ENCODE assay signal across 29 mouse cellular contexts in the genomic region with DNA sequence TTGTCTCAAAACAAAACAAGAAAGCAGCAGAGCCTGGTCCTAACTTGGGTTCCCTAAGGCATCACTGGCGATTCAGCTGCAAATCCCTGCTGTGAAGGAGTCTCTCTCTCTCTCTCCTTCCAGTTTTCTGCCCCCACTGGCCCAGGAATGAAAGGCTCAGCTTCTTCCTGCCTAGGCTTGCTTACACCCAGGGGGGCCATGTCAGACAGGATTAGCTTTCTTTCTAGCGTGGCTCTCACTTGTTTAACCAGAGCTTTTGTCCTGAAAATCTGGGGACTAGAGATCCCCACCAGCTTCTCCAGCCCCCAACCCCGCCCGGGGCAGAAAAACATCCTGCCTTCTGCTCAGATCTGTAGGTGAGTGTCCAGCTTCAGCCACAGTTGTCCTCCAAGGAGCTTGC. TPM values are rescaled to one million over a fixed set of nuclear protein-coding genes. Genes with fewer than 3 reads are reported as not detected.
DNase-seq lines count a peak whose midpoint lies in the region; ATAC-seq and TF ChIP-seq lines count a peak whose summit lies in the region.
"Had no signal": no experiment of that assay in that cellular context is flagged by ENCODE, and none has a peak within 500 bp of the region (broad histone marks: within the 10 kb centered on the region; RNA-seq: fewer than 3 reads in every experiment).

No protein-coding gene starts in this region.

- H3K27ac ChIP-seq in midbrain, embryonic 10.5 days (replicated peaks), result no peak overlapping the region
- no peak overlapping the region for H3K27ac ChIP-seq in midbrain, postnatal 0 days (ENCODE audit: low read depth, low read length)
- H3K27ac ChIP-seq in stomach, embryonic 16.5 days (ENCODE audit: low read length), result peak overlapping the region; percentile 45; the same call in 1 of the 2 replicates
- no peak overlapping the region for H3K27ac ChIP-seq in stomach, postnatal 0 days (replicated peaks)
- H3K27ac ChIP-seq in embryonic facial prominence, embryonic 11.5 days (replicated peaks; ENCODE audit: low read depth, low read length), result no peak overlapping the region
- H3K27ac ChIP-seq in lung, postnatal 0 days (ENCODE audit: low read length), result no peak overlapping the region
- H3K27ac ChIP-seq: embryonic facial prominence, embryonic 13.5 days; forebrain, embryonic 15.5 days; heart, embryonic 10.5 days; heart, embryonic 15.5 days; hindbrain, embryonic 13.5 days; hindbrain, postnatal 0 days had no signal

- 4% methylated on average over 4 of the region's 4 CpGs for WGBS in midbrain, embryonic 10.5 days
- WGBS in midbrain, postnatal 0 days, result 7% methylated on average over 4 of the region's 4 CpGs
- 36% methylated on average over 4 of the region's 4 CpGs for WGBS in stomach, embryonic 16.5 days
- 35% methylated on average over 4 of the region's 4 CpGs for WGBS in stomach, postnatal 0 days
- WGBS in embryonic facial prominence, embryonic 11.5 days, result 8% methylated on average over 4 of the region's 4 CpGs
- WGBS in lung, postnatal 0 days, result 28% methylated on average over 4 of the region's 4 CpGs

- peak; percentile 28 for DNase-seq in midbrain, embryonic 10.5 days (ENCODE audit: low spot score)
- no peak for DNase-seq in midbrain, postnatal 0 days (ENCODE audit: low spot score)
- no peak for DNase-seq in stomach, postnatal 0 days (ENCODE audit: low spot score)
- DNase-seq in embryonic facial prominence, embryonic 11.5 days (ENCODE audit: low spot score), result peak; percentile 45
- no peak for DNase-seq in cerebellum, adult 9-10 months
- no peak for DNase-seq in lung, postnatal 0 days (ENCODE audit: low spot score)
- DNase-seq: adrenal gland, adult 8-10 months; adrenal gland, postnatal 36 days; cerebellum, adult 11-12 months; cerebellum, adult 9-11 months; cerebellum, postnatal 36 days; gastrocnemius, postnatal 10 days; heart, adult 18-20 months; heart, postnatal 14 days had no signal

- H3K4me1 ChIP-seq in midbrain, embryonic 10.5 days, result peaks cover 10% of the 10 kb centered on the region
- H3K4me1 ChIP-seq in midbrain, postnatal 0 days (ENCODE audit: insufficient read depth, low read length), result no peaks in the 10 kb centered on the region
- no peaks in the 10 kb centered on the region for H3K4me1 ChIP-seq in stomach, embryonic 16.5 days (ENCODE audit: control insufficient read depth, insufficient read depth, low read length)
- H3K4me1 ChIP-seq in stomach, postnatal 0 days (replicated peaks; ENCODE audit: control insufficient read depth, insufficient read depth), result no peaks in the 10 kb centered on the region
- no peaks in the 10 kb centered on the region for H3K4me1 ChIP-seq in embryonic facial prominence, embryonic 11.5 days (ENCODE audit: control insufficient read depth, insufficient read depth, low read length)
- H3K4me1 ChIP-seq in lung, postnatal 0 days (ENCODE audit: insufficient read depth, low read depth, low read length), result no peaks in the 10 kb centered on the region

- no peak for TF ChIP-seq EP300 in stomach, postnatal 0 days (optimal IDR thresholded peaks at IDR 0.05)
- TF ChIP-seq EP300 in lung, postnatal 0 days (IDR thresholded peaks at IDR 0.05), result no peak

- peaks cover 11% of the 10 kb centered on the region for H3K27me3 ChIP-seq in midbrain, embryonic 10.5 days (ENCODE audit: low read depth, poor library complexity, severe bottlenecking)
- H3K27me3 ChIP-seq in midbrain, postnatal 0 days (ENCODE audit: insufficient read depth, low read length), result no peaks in the 10 kb centered on the region
- H3K27me3 ChIP-seq in stomach, embryonic 16.5 days (ENCODE audit: control insufficient read depth, insufficient read depth, low read length), result no peaks in the 10 kb centered on the region
- H3K27me3 ChIP-seq in stomach, postnatal 0 days (ENCODE audit: control insufficient read depth, insufficient read depth, low read length), result no peaks in the 10 kb centered on the region
- no peaks in the 10 kb centered on the region for H3K27me3 ChIP-seq in embryonic facial prominence, embryonic 11.5 days (ENCODE audit: control insufficient read depth, insufficient read depth, low read length)
- H3K27me3 ChIP-seq in lung, postnatal 0 days (replicated peaks; ENCODE audit: insufficient read depth, low read length), result no peaks in the 10 kb centered on the region
- H3K27me3 ChIP-seq: embryonic facial prominence, embryonic 13.5 days; forebrain, embryonic 15.5 days; hindbrain, embryonic 13.5 days had no signal

- H3K4me3 ChIP-seq in midbrain, embryonic 10.5 days, result no peak overlapping the region
- no peak overlapping the region for H3K4me3 ChIP-seq in midbrain, postnatal 0 days (ENCODE audit: low read depth, low read length)
- H3K4me3 ChIP-seq in stomach, embryonic 16.5 days (replicated peaks; ENCODE audit: low read length), result no peak overlapping the region
- H3K4me3 ChIP-seq in stomach, postnatal 0 days (ENCODE audit: low read depth, low read length), result no peak overlapping the region
- H3K4me3 ChIP-seq in embryonic facial prominence, embryonic 11.5 days (ENCODE audit: low read depth, low read length), result no peak overlapping the region
- no peak overlapping the region for H3K4me3 ChIP-seq in lung, postnatal 0 days (ENCODE audit: low read depth, low read length)
- H3K4me3 ChIP-seq: embryonic facial prominence, embryonic 13.5 days; erythroblast, embryonic 14.5 days; forebrain, embryonic 15.5 days; heart, embryonic 10.5 days; heart, embryonic 15.5 days; hindbrain, embryonic 13.5 days had no signal

- no peaks in the 10 kb centered on the region for H3K36me3 ChIP-seq in midbrain, embryonic 10.5 days
- no peaks in the 10 kb centered on the region for H3K36me3 ChIP-seq in midbrain, postnatal 0 days (ENCODE audit: insufficient read depth, low read length)
- no peaks in the 10 kb centered on the region for H3K36me3 ChIP-seq in stomach, embryonic 16.5 days (ENCODE audit: control insufficient read depth, insufficient read depth, low read length)
- H3K36me3 ChIP-seq in stomach, postnatal 0 days (ENCODE audit: control insufficient read depth, insufficient read depth, low read length), result no peaks in the 10 kb centered on the region
- no peaks in the 10 kb centered on the region for H3K36me3 ChIP-seq in embryonic facial prominence, embryonic 11.5 days (replicated peaks; ENCODE audit: control insufficient read depth, insufficient read depth, low read depth, low read length)
- H3K36me3 ChIP-seq in lung, postnatal 0 days (ENCODE audit: insufficient read depth, low read length), result no peaks in the 10 kb centered on the region
- H3K36me3 ChIP-seq: embryonic facial prominence, embryonic 13.5 days; forebrain, embryonic 15.5 days; heart, embryonic 10.5 days; heart, embryonic 15.5 days; hindbrain, embryonic 13.5 days had no signal

- TF ChIP-seq CTCF in midbrain, postnatal 0 days (IDR thresholded peaks at IDR 0.05), result no peak
- no peak for TF ChIP-seq CTCF in stomach, postnatal 0 days (IDR thresholded peaks at IDR 0.05; ENCODE audit: low read depth)
- TF ChIP-seq CTCF in lung, postnatal 0 days (IDR thresholded peaks at IDR 0.05), result no peak

- H3K9ac ChIP-seq in midbrain, postnatal 0 days (replicated peaks; ENCODE audit: low read length, poor library complexity, severe bottlenecking), result no peak overlapping the region
- H3K9ac ChIP-seq in stomach, embryonic 16.5 days (ENCODE audit: low read length), result peak overlapping the region; percentile 28; the same call in 1 of the 2 replicates
- H3K9ac ChIP-seq in stomach, postnatal 0 days (ENCODE audit: low read length), result no peak overlapping the region
- H3K9ac ChIP-seq in embryonic facial prominence, embryonic 11.5 days (replicated peaks; ENCODE audit: low read length), result no peak overlapping the region
- no peak overlapping the region for H3K9ac ChIP-seq in lung, postnatal 0 days (replicated peaks; ENCODE audit: low read depth)
- H3K9ac ChIP-seq: embryonic facial prominence, embryonic 13.5 days; forebrain, embryonic 15.5 days; heart, embryonic 15.5 days; hindbrain, embryonic 13.5 days had no signal

- no peak for ATAC-seq in midbrain, postnatal 0 days (ENCODE audit: low FRiP score)
- no peak for ATAC-seq in stomach, embryonic 16.5 days (ENCODE audit: insufficient read depth, low FRiP score)
- no peak for ATAC-seq in stomach, postnatal 0 days (ENCODE audit: low FRiP score, low TSS enrichment)
- ATAC-seq in embryonic facial prominence, embryonic 11.5 days (replicated peaks; ENCODE audit: insufficient number of reproducible peaks, low FRiP score, low TSS enrichment, low read depth), result no peak
- ATAC-seq in lung, postnatal 0 days, result no peak
- ATAC-seq: forebrain, embryonic 15.5 days; hindbrain, postnatal 0 days had no signal

- no peaks in the 10 kb centered on the region; the same call in 1 of the 2 replicates for H3K9me3 ChIP-seq in midbrain, embryonic 10.5 days (replicated peaks)
- H3K9me3 ChIP-seq in midbrain, postnatal 0 days (ENCODE audit: low read length), result no peaks in the 10 kb centered on the region
- H3K9me3 ChIP-seq in stomach, embryonic 16.5 days (replicated peaks; ENCODE audit: control insufficient read depth, low read length), result no peaks in the 10 kb centered on the region
- no peaks in the 10 kb centered on the region for H3K9me3 ChIP-seq in stomach, postnatal 0 days (ENCODE audit: control insufficient read depth, low read length)
- H3K9me3 ChIP-seq in embryonic facial prominence, embryonic 11.5 days (replicated peaks; ENCODE audit: control insufficient read depth, low read length), result no peaks in the 10 kb centered on the region
- no peaks in the 10 kb centered on the region for H3K9me3 ChIP-seq in lung, postnatal 0 days (ENCODE audit: low read length)
- H3K9me3 ChIP-seq: forebrain, embryonic 15.5 days; heart, embryonic 10.5 days; hindbrain, embryonic 13.5 days had no signal

- H3K4me2 ChIP-seq in midbrain, postnatal 0 days (ENCODE audit: low read depth, low read length, poor library complexity, severe bottlenecking), result no peak overlapping the region
- H3K4me2 ChIP-seq in stomach, embryonic 16.5 days (ENCODE audit: low read depth, low read length), result no peak overlapping the region
- H3K4me2 ChIP-seq in stomach, postnatal 0 days (replicated peaks; ENCODE audit: low read depth), result no peak overlapping the region
- H3K4me2 ChIP-seq in embryonic facial prominence, embryonic 11.5 days (ENCODE audit: low read depth, low read length), result no peak overlapping the region
- no peak overlapping the region for H3K4me2 ChIP-seq in lung, postnatal 0 days (replicated peaks; ENCODE audit: low read depth, low read length)
- H3K4me2 ChIP-seq: embryonic facial prominence, embryonic 13.5 days; forebrain, embryonic 15.5 days; heart, embryonic 15.5 days; hindbrain, embryonic 13.5 days had no signal

RNA-seq across cellular contexts. Expression of gene Sfta2, which starts 13.0 kb away (rescaled TPM):
- polyA plus RNA-seq in midbrain, embryonic 10.5 days (2016; fragmentation: Nextera tagmentation; extraction: Ambion mirVana), result not detected in 2 replicates
- not detected in 2 replicates for total RNA-seq in midbrain, postnatal 0 days (2014; rRNA removed)
- not detected in 2 replicates for polyA plus RNA-seq in midbrain, postnatal 0 days (2015; fragmentation: Nextera tagmentation; extraction: Ambion mirVana)
- 10.2 and 14.0 TPM in 2 replicates for polyA plus RNA-seq in stomach, embryonic 16.5 days (2015; fragmentation: Nextera tagmentation; extraction: Ambion mirVana)
- polyA plus RNA-seq in stomach, postnatal 0 days (2015; fragmentation: Nextera tagmentation; extraction: Ambion mirVana), result 7.6 and 8.6 TPM in 2 replicates
- not detected in 2 replicates for polyA plus RNA-seq in embryonic facial prominence, embryonic 11.5 days (2014; fragmentation: Nextera tagmentation; extraction: Ambion mirVana)
- 483 and 564 TPM in 2 replicates for polyA plus RNA-seq in lung, postnatal 0 days (2015; fragmentation: Nextera tagmentation; extraction: Ambion mirVana)
- total RNA-seq: adrenal gland, adult 8-10 months; adrenal gland, postnatal 36 days; CH12.LX; ES-E14; gastrocnemius, postnatal 10 days; gastrocnemius, postnatal 4 days; heart, adult 18-20 months; heart, postnatal 14 days; hematopoietic stem cell, adult 5-6 weeks; hindbrain, postnatal 0 days had no signal
- polyA plus RNA-seq: erythroblast, embryonic 14.5 days; forebrain, embryonic 11.5 days; forebrain, embryonic 15.5 days; frontal cortex, adult 2 months; heart, embryonic 10.5 days; hindbrain, embryonic 13.5 days; hindbrain, postnatal 0 days had no signal

RNA-seq across cellular contexts. Expression of gene 2300002M23Rik, which starts 21.1 kb away (rescaled TPM):
- not detected in 2 replicates for polyA plus RNA-seq in midbrain, embryonic 10.5 days (2016; fragmentation: Nextera tagmentation; extraction: Ambion mirVana)
- not detected in 2 replicates for total RNA-seq in midbrain, postnatal 0 days (2014; rRNA removed)
- polyA plus RNA-seq in midbrain, postnatal 0 days (2015; fragmentation: Nextera tagmentation; extraction: Ambion mirVana), result not detected in 2 replicates
- polyA plus RNA-seq in stomach, embryonic 16.5 days (2015; fragmentation: Nextera tagmentation; extraction: Ambion mirVana), result 115 and 211 TPM in 2 replicates
- polyA plus RNA-seq in stomach, postnatal 0 days (2015; fragmentation: Nextera tagmentation; extraction: Ambion mirVana), result 234 and 311 TPM in 2 replicates
- not detected in 2 replicates for polyA plus RNA-seq in embryonic facial prominence, embryonic 11.5 days (2014; fragmentation: Nextera tagmentation; extraction: Ambion mirVana)
- not detected in 2 replicates for polyA plus RNA-seq in lung, postnatal 0 days (2015; fragmentation: Nextera tagmentation; extraction: Ambion mirVana)
- total RNA-seq: adrenal gland, adult 8-10 months; adrenal gland, postnatal 36 days; CH12.LX; gastrocnemius, postnatal 10 days; gastrocnemius, postnatal 4 days; heart, adult 18-20 months; heart, postnatal 14 days; hematopoietic stem cell, adult 5-6 weeks; hindbrain, postnatal 0 days had no signal
- polyA plus RNA-seq: erythroblast, embryonic 14.5 days; forebrain, embryonic 11.5 days; forebrain, embryonic 15.5 days; frontal cortex, adult 2 months; heart, embryonic 10.5 days; heart, embryonic 15.5 days; hindbrain, embryonic 13.5 days; intestine, embryonic 14.5 days had no signal

RNA-seq across cellular contexts. Expression of gene Cdsn, which starts 36.5 kb away (rescaled TPM):
- 0.07 and 0.10 TPM in 2 replicates for polyA plus RNA-seq in midbrain, embryonic 10.5 days (2016; fragmentation: Nextera tagmentation; extraction: Ambion mirVana)
- 1.2 TPM in 1 of 2 replicates, not detected in the other for total RNA-seq in midbrain, postnatal 0 days (2014; rRNA removed)
- 0.06 and 0.22 TPM in 2 replicates for polyA plus RNA-seq in midbrain, postnatal 0 days (2015; fragmentation: Nextera tagmentation; extraction: Ambion mirVana)
- polyA plus RNA-seq in stomach, embryonic 16.5 days (2015; fragmentation: Nextera tagmentation; extraction: Ambion mirVana), result 7.7 and 24.9 TPM in 2 replicates
- 106 and 139 TPM in 2 replicates for polyA plus RNA-seq in stomach, postnatal 0 days (2015; fragmentation: Nextera tagmentation; extraction: Ambion mirVana)
- polyA plus RNA-seq in embryonic facial prominence, embryonic 11.5 days (2014; fragmentation: Nextera tagmentation; extraction: Ambion mirVana), result not detected in 2 replicates
- polyA plus RNA-seq in lung, postnatal 0 days (2015; fragmentation: Nextera tagmentation; extraction: Ambion mirVana), result 0.04 TPM in 1 of 2 replicates, not detected in the other
- total RNA-seq: hematopoietic stem cell, adult 5-6 weeks; hindbrain, postnatal 0 days had no signal
- polyA plus RNA-seq: embryonic facial prominence, embryonic 13.5 days; erythroblast, embryonic 14.5 days; forebrain, embryonic 11.5 days had no signal

RNA-seq across cellular contexts. Expression of gene Gm9573, which starts 38.0 kb away (rescaled TPM):
- not detected in 2 replicates for polyA plus RNA-seq in midbrain, embryonic 10.5 days (2016; fragmentation: Nextera tagmentation; extraction: Ambion mirVana)
- total RNA-seq in midbrain, postnatal 0 days (2014; rRNA removed), result not detected in 2 replicates
- polyA plus RNA-seq in midbrain, postnatal 0 days (2015; fragmentation: Nextera tagmentation; extraction: Ambion mirVana), result not detected in 2 replicates
- 2.9 and 4.5 TPM in 2 replicates for polyA plus RNA-seq in stomach, embryonic 16.5 days (2015; fragmentation: Nextera tagmentation; extraction: Ambion mirVana)
- 2.6 and 3.9 TPM in 2 replicates for polyA plus RNA-seq in stomach, postnatal 0 days (2015; fragmentation: Nextera tagmentation; extraction: Ambion mirVana)
- polyA plus RNA-seq in embryonic facial prominence, embryonic 11.5 days (2014; fragmentation: Nextera tagmentation; extraction: Ambion mirVana), result not detected in 2 replicates
- not detected in 2 replicates for polyA plus RNA-seq in lung, postnatal 0 days (2015; fragmentation: Nextera tagmentation; extraction: Ambion mirVana)
- total RNA-seq: adrenal gland, adult 8-10 months; adrenal gland, postnatal 36 days; CH12.LX; ES-E14; gastrocnemius, postnatal 10 days; gastrocnemius, postnatal 4 days; heart, adult 18-20 months; heart, postnatal 14 days; hematopoietic stem cell, adult 5-6 weeks; hindbrain, postnatal 0 days had no signal
- polyA plus RNA-seq: embryonic facial prominence, embryonic 13.5 days; erythroblast, embryonic 14.5 days; forebrain, embryonic 11.5 days; forebrain, embryonic 15.5 days; heart, embryonic 10.5 days; heart, embryonic 15.5 days; hindbrain, embryonic 13.5 days; hindbrain, postnatal 0 days; intestine, embryonic 14.5 days had no signal

RNA-seq across cellular contexts. Expression of gene Mucl3, which starts 55.1 kb away (rescaled TPM):
- 0.17 and 0.22 TPM in 2 replicates for polyA plus RNA-seq in midbrain, embryonic 10.5 days (2016; fragmentation: Nextera tagmentation; extraction: Ambion mirVana)
- total RNA-seq in midbrain, postnatal 0 days (2014; rRNA removed), result 0.77 TPM in 1 of 2 replicates, not detected in the other
- polyA plus RNA-seq in midbrain, postnatal 0 days (2015; fragmentation: Nextera tagmentation; extraction: Ambion mirVana), result not detected in 2 replicates
- polyA plus RNA-seq in stomach, embryonic 16.5 days (2015; fragmentation: Nextera tagmentation; extraction: Ambion mirVana), result 71.0 and 145 TPM in 2 replicates
- 768 and 930 TPM in 2 replicates for polyA plus RNA-seq in stomach, postnatal 0 days (2015; fragmentation: Nextera tagmentation; extraction: Ambion mirVana)
- 0.13 and 0.28 TPM in 2 replicates for polyA plus RNA-seq in embryonic facial prominence, embryonic 11.5 days (2014; fragmentation: Nextera tagmentation; extraction: Ambion mirVana)
- polyA plus RNA-seq in lung, postnatal 0 days (2015; fragmentation: Nextera tagmentation; extraction: Ambion mirVana), result 1.1 and 1.7 TPM in 2 replicates
- total RNA-seq: adrenal gland, adult 8-10 months; adrenal gland, postnatal 36 days; gastrocnemius, postnatal 10 days; gastrocnemius, postnatal 4 days; heart, adult 18-20 months; heart, postnatal 14 days; hematopoietic stem cell, adult 5-6 weeks; hindbrain, postnatal 0 days had no signal
- polyA plus RNA-seq: erythroblast, embryonic 14.5 days; forebrain, embryonic 15.5 days; frontal cortex, adult 2 months; hindbrain, embryonic 13.5 days had no signal

Comparison
In these comparisons a context has a peak if more than half of its experiments do, and no peak if none do; other contexts are left out.
1. DNase-seq: peak in midbrain, embryonic 10.5 days (single experiment) and embryonic facial prominence, embryonic 11.5 days (single experiment); none in midbrain, postnatal 0 days (single experiment), stomach, postnatal 0 days (single experiment), cerebellum, adult 9-10 months (single experiment) and lung, postnatal 0 days (single experiment).
2. RNA of gene Sfta2, which starts 13.0 kb away (polyA plus RNA-seq): 483 to 564 TPM in lung, postnatal 0 days; 10.2 to 14.0 TPM in stomach, embryonic 16.5 days, 7.6 to 8.6 TPM in stomach, postnatal 0 days, not detected in embryonic facial prominence, embryonic 11.5 days, not detected in midbrain, embryonic 10.5 days and not detected in midbrain, postnatal 0 days; every median in the first group is over 10 times any median in the second.
3. RNA of gene 2300002M23Rik, which starts 21.1 kb away (polyA plus RNA-seq): 234 to 311 TPM in stomach, postnatal 0 days and 115 to 211 TPM in stomach, embryonic 16.5 days; not detected in midbrain, postnatal 0 days, not detected in midbrain, embryonic 10.5 days, not detected in embryonic facial prominence, embryonic 11.5 days and not detected in lung, postnatal 0 days; every median in the first group is over 100 times any median in the second.